Comparison of ENCODE assay signal across 8 mouse cellular contexts in genomic region chr17:5206731-5207130, GRCm38 (mm10).
DNase-seq lines count a peak whose midpoint lies in the region; ATAC-seq and TF ChIP-seq lines count a peak whose summit lies in the region.

No protein-coding gene starts in this region.

- peak; percentile 67; the same call in 1 of the 2 replicates for TF ChIP-seq EP300 in heart, adult 2 months (IDR thresholded peaks at IDR 0.05; ENCODE audit: insufficient read depth, low read depth, low read length)

- H3K27ac ChIP-seq in heart, adult 2 months = peak overlapping the region; percentile 16; the same call in 1 of the 2 replicates
- no peak overlapping the region for H3K27ac ChIP-seq in kidney, embryonic 15.5 days

- H3K36me3 ChIP-seq in heart, adult 2 months (ENCODE audit: control insufficient read depth, insufficient read depth, low read length) = peaks cover 4% of the 10 kb centered on the region
- H3K36me3 ChIP-seq in kidney, embryonic 15.5 days = no peaks in the 10 kb centered on the region

- ATAC-seq in kidney, embryonic 15.5 days (replicated peaks; ENCODE audit: low FRiP score) = peak; percentile 34; the same call in 1 of the 2 replicates
- peak; percentile 76 for ATAC-seq in megakaryocyte, adult 5-6 weeks (ENCODE audit: poor library complexity, severe bottlenecking)
- ATAC-seq in inflammation-experienced regulatory T-cells, adult 6 months = no peak

- no peaks in the 10 kb centered on the region for H3K9me3 ChIP-seq in kidney, embryonic 15.5 days (replicated peaks)

- H3K4me2 ChIP-seq in kidney, embryonic 15.5 days = no peak overlapping the region

- no peaks in the 10 kb centered on the region for H3K27me3 ChIP-seq in heart, adult 2 months (ENCODE audit: control insufficient read depth, insufficient read depth, low read length)
- H3K27me3 ChIP-seq in kidney, embryonic 15.5 days = no peaks in the 10 kb centered on the region

- intact Hi-C loops in heart, adult 2 months (cut with DNase I) = loop anchor here (5.0 kb wide), 1 partner anchor 96 kb away; no protein-coding TSS in a partner anchor
- intact Hi-C loops in heart, postnatal 36 days (cut with DNase I) = no loop called here

- WGBS in heart, adult 2 months = 50% methylated on average over 9 of the region's 9 CpGs
- WGBS in kidney, embryonic 15.5 days = 68% methylated on average over 9 of the region's 9 CpGs

- no peak overlapping the region for H3K9ac ChIP-seq in heart, adult 2 months (ENCODE audit: low read depth, low read length)
- H3K9ac ChIP-seq in kidney, embryonic 15.5 days = no peak overlapping the region

- TF ChIP-seq POLR2A in heart, adult 2 months (IDR thresholded peaks at IDR 0.05; ENCODE audit: insufficient read depth, low read depth, low read length) = no peak

- H3K4me1 ChIP-seq in heart, adult 2 months (ENCODE audit: control insufficient read depth, insufficient read depth, low read length) = peaks cover 33% of the 10 kb centered on the region
- peaks cover 53% of the 10 kb centered on the region for H3K4me1 ChIP-seq in kidney, embryonic 15.5 days

- DNase-seq in heart, adult 2 months = peak in 1 of 2 experiments; percentile 39
- DNase-seq in heart, postnatal 36 days = no peak
- DNase-seq in adipocyte (ENCODE audit: low spot score) = peak; percentile 89
- no peak for DNase-seq in testis, postnatal 10 days (ENCODE audit: low spot score)
- DNase-seq in cerebellum, postnatal 4 days (ENCODE audit: low spot score in 2 of 2) = no peak

- H3K79me2 ChIP-seq in heart, adult 2 months (replicated peaks; ENCODE audit: control insufficient read depth, insufficient read depth, low read length) = peaks cover 5% of the 10 kb centered on the region; the same call in 1 of the 2 replicates

- H3K4me3 ChIP-seq in heart, adult 2 months = no peak overlapping the region
- H3K4me3 ChIP-seq in kidney, embryonic 15.5 days (replicated peaks) = no peak overlapping the region

- TF ChIP-seq CTCF in heart, adult 2 months (IDR thresholded peaks at IDR 0.05) = no peak
